21 mouse cellular contexts compared by ENCODE assay signal in the genomic region with DNA sequence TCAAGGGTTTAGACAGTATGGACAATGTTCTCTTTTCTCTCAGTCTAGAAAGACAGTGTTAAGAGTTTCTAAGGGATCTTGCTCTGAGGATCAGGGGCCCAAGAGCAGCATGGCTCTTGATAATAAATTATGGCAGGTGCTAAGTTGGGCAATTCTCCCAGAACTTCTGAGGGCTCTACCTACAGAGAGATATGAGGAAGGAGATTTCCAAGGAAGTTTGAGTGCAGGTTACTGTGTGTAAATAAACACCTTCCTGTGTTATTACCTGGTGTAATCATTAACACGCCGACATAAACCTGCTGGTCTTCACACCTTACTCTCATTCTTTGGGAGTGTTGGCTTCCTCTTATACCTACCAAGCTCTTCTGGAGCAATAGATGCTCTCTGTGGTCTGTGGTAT. TPM values are rescaled to one million over a fixed set of nuclear protein-coding genes. Genes with fewer than 3 reads are reported as not detected.
"Had no signal": no experiment of that assay in that cellular context is flagged by ENCODE, and none has a peak within 500 bp of the region (broad histone marks: within the 10 kb centered on the region; RNA-seq: fewer than 3 reads in every experiment).

No protein-coding gene starts in this region.

- DNase-seq: kidney, adult 11 months; kidney, adult 8-10 months; kidney, postnatal 10 days; kidney, postnatal 36 days; liver, postnatal 0 days; lung, embryonic 14.5 days; right cerebral cortex, adult 18-20 months; right cerebral cortex, postnatal 14 days; right cerebral cortex, postnatal 4 days; thymus, adult 2 months; thymus, postnatal 14 days had no signal

- ATAC-seq: liver, postnatal 0 days; lung, postnatal 0 days; midbrain, embryonic 15.5 days had no signal

- H3K4me2 ChIP-seq: kidney, embryonic 15.5 days; liver, embryonic 11.5 days; lung, embryonic 14.5 days; midbrain, embryonic 12.5 days; midbrain, embryonic 15.5 days; neural tube, embryonic 12.5 days; neural tube, embryonic 15.5 days had no signal

- H3K27me3 ChIP-seq: kidney, embryonic 15.5 days; midbrain, embryonic 12.5 days; midbrain, embryonic 15.5 days; neural tube, embryonic 12.5 days; neural tube, embryonic 15.5 days had no signal

- H3K9me3 ChIP-seq: kidney, embryonic 15.5 days; midbrain, embryonic 12.5 days; midbrain, embryonic 15.5 days; neural tube, embryonic 12.5 days; neural tube, embryonic 15.5 days had no signal

- H3K9ac ChIP-seq: kidney, embryonic 15.5 days; liver, embryonic 14.5 days; liver, postnatal 0 days; lung, embryonic 14.5 days; midbrain, embryonic 12.5 days; midbrain, embryonic 15.5 days; neural tube, embryonic 12.5 days; neural tube, embryonic 15.5 days had no signal

- H3K36me3 ChIP-seq: kidney, embryonic 15.5 days; midbrain, embryonic 12.5 days; midbrain, embryonic 15.5 days; neural tube, embryonic 12.5 days; neural tube, embryonic 15.5 days had no signal

- H3K4me3 ChIP-seq: kidney, embryonic 15.5 days; left cerebral cortex, adult 2 months; midbrain, embryonic 12.5 days; midbrain, embryonic 15.5 days; neural tube, embryonic 12.5 days; neural tube, embryonic 15.5 days had no signal

- H3K27ac ChIP-seq: kidney, embryonic 15.5 days; left cerebral cortex, adult 2 months; liver, embryonic 14.5 days; macrophage; midbrain, embryonic 12.5 days; midbrain, embryonic 15.5 days; neural tube, embryonic 12.5 days; neural tube, embryonic 15.5 days had no signal

- H3K4me1 ChIP-seq: kidney, embryonic 15.5 days; midbrain, embryonic 12.5 days; midbrain, embryonic 15.5 days; neural tube, embryonic 12.5 days; neural tube, embryonic 15.5 days had no signal

RNA-seq across cellular contexts. Expression of gene Chrm3, which starts 33.7 kb away (rescaled TPM):
- polyA plus RNA-seq: liver, postnatal 0 days; macrophage had no signal
